Mouse (Mus musculus) 416B (cell line): ENCODE measurements around the gene Cd72.
"Not testable (repeated sequence)": the region's sequence is repeated elsewhere in the genome, so short reads cannot be mapped to it uniquely, and the experiment has no call there.

Source experiments
- DNase-seq: peaks from one replicate; pipeline ENCODE4 v3.0.0; 2011; ENCODE audit warnings: low read depth

Cd72 gene

GRCm38 (mm10) chr4:43454041-43454836 lies at the start of gene Cd72:
Cd72 (minus strand) TSS chr4:43454628.
- peak; percentile 50 for DNase-seq

GRCm38 (mm10) chr4:43503506-43503905 lies 49.1 kb upstream of the Cd72 start:
- no peak for DNase-seq

GRCm38 (mm10) chr4:43503041-43503440 lies 48.6 kb upstream of the Cd72 start:
- no peak for DNase-seq

GRCm38 (mm10) chr4:43499407-43500333 lies 45.2 kb upstream of the Cd72 start, which contains the start of gene Arhgef39:
Arhgef39 (minus strand) TSS chr4:43499695.
- peak; percentile 86 for DNase-seq

GRCm38 (mm10) chr4:43498983-43499382 lies 44.6 kb upstream of the Cd72 start:
- peak; percentile 75 for DNase-seq

GRCm38 (mm10) chr4:43497946-43498345 lies 43.5 kb upstream of the Cd72 start:
- no peak for DNase-seq

GRCm38 (mm10) chr4:43497405-43497804 lies 43.0 kb upstream of the Cd72 start:
- DNase-seq, result no peak

- DNase-seq, result no peak
These were observed 42.2 kb upstream of the Cd72 start for GRCm38 (mm10) chr4:43496587-43496986.

- DNase-seq, result peak; percentile 56
These were observed 39.4 kb upstream of the Cd72 start for GRCm38 (mm10) chr4:43493846-43494240.

GRCm38 (mm10) chr4:43493186-43493845 lies 38.9 kb upstream of the Cd72 start:
- peak; percentile 97 for DNase-seq

GRCm38 (mm10) chr4:43492821-43493185 lies 38.4 kb upstream of the Cd72 start, which contains the start of gene Ccdc107:
Ccdc107 (plus strand) TSS chr4:43492900.
- peak; percentile 99 for DNase-seq

GRCm38 (mm10) chr4:43492101-43492820 lies 37.8 kb upstream of the Cd72 start:
- peak; percentile 63 for DNase-seq

GRCm38 (mm10) chr4:43490801-43491200 lies 36.4 kb upstream of the Cd72 start:
- no peak for DNase-seq

- DNase-seq, result no peak
These were observed 35.2 kb upstream of the Cd72 start for GRCm38 (mm10) chr4:43489611-43490010.

GRCm38 (mm10) chr4:43485666-43486065 lies 31.2 kb upstream of the Cd72 start:
- DNase-seq, result not testable (repeated sequence)

- no peak for DNase-seq
These were observed 29.2 kb upstream of the Cd72 start, which contains the start of gene Sit1 for GRCm38 (mm10) chr4:43483535-43484091. Sit1 (minus strand) TSS chr4:43483734.

- DNase-seq, result peak; percentile 78
These were observed 28.2 kb upstream of the Cd72 start for GRCm38 (mm10) chr4:43482591-43482990.

GRCm38 (mm10) chr4:43481894-43482456 lies 27.5 kb upstream of the Cd72 start:
- DNase-seq, result peak; percentile 81

- no peak for DNase-seq
These were observed 26.6 kb upstream of the Cd72 start for GRCm38 (mm10) chr4:43480985-43481384.

- peak; percentile 89 for DNase-seq
These were observed 24.7 kb upstream of the Cd72 start for GRCm38 (mm10) chr4:43478906-43479832.
